Mouse (Mus musculus): ENCODE measurements around the gene 5330417C22Rik.

DNA sequence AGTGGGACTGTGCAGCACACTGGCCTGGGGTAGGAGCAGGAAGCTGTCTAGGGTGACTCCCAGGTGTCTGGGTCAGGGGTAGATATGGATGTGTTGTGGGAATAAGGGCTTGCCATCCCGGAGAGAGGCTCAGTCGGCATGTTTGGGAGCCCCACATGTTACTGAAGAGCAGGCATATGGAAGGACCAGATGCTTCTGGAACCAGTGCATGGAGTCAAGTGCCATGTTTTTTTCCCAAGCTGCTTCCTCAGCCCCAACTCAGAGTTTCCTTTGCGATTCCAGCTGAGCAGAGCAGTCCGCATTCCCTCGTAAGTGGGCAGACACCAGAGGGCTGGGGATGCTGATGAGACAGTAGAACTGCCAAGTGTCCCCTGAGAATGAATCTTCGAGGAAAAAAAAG, 113.3 kb downstream of the 5330417C22Rik start:
- TF ChIP-seq CTCF (IDR thresholded peaks at IDR 0.05; ENCODE audit: control insufficient read depth, insufficient read depth, low read length): no peak
- no peak for TF ChIP-seq POLR2A (IDR thresholded peaks at IDR 0.05; ENCODE audit: borderline replicate concordance, control insufficient read depth, low read depth, low read length)

All from bone marrow, adult 2 months (tissue).